Mouse (Mus musculus): ENCODE measurements around the gene Klhl20.
A peak's percentile ranks its signal among the peaks of the same experiment; 100 is the strongest.
"Not testable (repeated sequence)": the region's sequence is repeated elsewhere in the genome, so short reads cannot be mapped to it uniquely, and the experiment has no call there.

Gene Klhl20

GRCm38 (mm10) chr1:161130726-161131664 lies at the start of gene Klhl20:
Klhl20 (minus strand) TSS chr1:161131511.
- peak; percentile 97 for DNase-seq

DNA sequence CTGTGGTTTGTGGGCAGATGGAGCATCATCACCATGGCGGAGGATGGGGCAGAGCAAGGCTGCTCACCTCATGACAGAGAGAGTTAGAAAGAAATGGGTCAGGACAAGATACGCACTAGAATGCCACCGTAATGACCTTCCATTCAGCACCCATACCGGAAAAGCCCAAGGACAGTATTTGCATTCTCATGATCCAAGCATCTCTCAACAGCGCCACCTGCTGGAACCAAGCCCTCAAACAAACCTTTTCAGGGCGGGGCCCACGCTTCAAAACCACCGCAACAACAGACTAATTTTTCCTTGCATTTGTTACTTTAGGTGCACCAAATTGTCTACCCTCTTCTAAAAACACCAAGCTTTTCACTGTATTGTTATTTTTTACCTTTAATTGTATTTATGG lies 49.4 kb upstream of the Klhl20 start:
- DNase-seq: peak; percentile 70

DNA sequence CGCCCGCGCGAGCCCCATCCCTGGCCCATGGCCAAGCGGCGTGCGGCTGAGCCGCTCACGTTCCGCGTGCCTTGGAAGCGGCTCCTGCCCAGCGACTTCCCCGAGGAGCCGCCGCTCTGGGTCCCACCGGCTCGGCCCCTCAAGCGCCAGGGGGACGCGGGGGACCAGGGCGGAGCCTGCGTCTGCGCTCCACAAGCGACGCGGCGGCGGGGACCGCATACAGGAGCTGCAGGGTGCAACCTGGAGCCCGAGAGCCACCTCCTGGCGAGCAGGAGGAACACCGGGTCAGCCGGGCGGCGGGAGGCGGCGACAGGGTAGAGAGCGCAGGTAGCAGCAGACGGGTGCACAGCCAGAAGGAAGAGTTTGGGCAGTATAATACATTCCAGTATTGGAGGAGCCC lies 39.3 kb upstream of the Klhl20 start:
- peak; percentile 85 for DNase-seq

- DNase-seq: no peak
Observed at GRCm38 (mm10) chr1:161160266-161160665, 29.0 kb upstream of the Klhl20 start.

DNA sequence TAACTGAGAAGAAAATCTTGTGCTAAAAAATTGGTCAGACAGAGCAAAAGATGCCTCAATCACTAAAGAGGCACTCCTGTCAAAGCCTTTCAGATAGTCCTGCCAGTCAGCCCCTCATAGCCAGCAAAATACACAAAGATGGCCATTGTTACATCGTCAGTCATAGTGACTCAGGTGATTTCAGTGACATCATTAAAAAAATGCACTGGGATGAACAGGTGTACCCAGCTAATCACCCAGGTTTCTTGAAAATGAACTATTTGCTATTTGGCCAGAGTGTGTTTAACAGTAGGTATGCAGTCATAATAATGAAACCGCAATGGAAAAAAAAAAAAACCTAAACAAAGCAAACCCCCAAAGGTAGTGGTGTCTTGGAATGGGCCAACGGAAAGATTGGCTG lies 27.9 kb upstream of the Klhl20 start, which contains the start of gene Tex50:
Tex50 (minus strand) TSS at position 101 of the 400 bp plus-strand sequence.
- DNase-seq: no peak

DNA sequence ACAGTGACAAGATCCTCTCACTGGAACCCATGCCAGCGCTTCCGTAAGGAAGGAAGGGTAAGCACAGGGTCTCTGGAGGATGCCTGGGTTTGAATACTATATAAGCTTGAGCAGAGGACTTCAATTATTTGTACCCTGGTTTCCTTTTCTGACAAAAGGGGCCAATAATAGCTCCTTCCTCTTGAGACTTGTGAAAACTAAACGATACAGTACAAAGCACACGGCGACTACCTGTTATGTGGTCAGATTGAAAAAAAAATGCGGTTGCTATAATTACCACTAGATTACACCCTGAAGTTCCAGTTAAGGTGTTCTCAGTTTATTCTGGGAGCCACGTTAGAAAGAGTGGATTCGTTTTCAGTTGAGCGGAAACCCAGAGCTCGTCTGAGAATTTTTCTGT lies 25.2 kb upstream of the Klhl20 start:
- no peak for DNase-seq

DNA sequence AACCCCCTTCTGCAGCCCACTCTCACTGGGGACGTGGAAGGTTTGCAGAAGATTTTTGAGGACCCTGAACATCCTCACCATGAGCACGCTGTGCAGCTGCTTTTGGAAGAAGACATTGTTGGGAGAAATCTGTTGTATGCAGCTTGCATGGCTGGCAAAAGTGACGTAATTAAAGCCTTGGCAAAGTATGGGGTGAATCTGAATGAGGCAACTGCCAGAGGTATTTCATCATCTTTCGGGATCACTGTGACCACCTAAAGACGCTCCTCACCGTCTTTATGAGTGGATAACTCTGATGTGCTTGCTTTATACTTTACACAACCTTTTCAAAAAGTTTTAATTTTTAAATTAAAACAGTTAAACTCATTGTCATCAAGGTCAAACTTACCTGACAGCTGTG lies 19.8 kb upstream of the Klhl20 start:
- no peak for DNase-seq

DNA sequence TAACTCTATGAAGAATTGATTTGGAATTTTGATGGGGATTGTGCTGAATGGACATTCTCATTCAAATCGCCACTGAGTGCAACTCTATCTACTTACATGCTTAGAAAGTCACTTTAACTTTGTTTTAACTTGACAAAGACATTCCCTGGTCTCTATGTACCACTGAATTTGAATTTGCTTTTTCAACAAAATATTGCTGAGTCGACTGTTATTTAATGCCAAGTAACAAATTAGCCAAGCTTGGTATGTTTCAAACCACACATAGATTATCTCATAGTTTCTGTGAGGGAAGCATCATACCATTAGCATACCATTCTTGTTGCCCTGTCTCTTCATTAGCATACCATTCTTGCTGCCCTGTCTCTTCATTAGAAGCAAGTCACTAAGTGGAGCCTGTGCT lies 16.6 kb upstream of the Klhl20 start:
- no peak for DNase-seq

DNA sequence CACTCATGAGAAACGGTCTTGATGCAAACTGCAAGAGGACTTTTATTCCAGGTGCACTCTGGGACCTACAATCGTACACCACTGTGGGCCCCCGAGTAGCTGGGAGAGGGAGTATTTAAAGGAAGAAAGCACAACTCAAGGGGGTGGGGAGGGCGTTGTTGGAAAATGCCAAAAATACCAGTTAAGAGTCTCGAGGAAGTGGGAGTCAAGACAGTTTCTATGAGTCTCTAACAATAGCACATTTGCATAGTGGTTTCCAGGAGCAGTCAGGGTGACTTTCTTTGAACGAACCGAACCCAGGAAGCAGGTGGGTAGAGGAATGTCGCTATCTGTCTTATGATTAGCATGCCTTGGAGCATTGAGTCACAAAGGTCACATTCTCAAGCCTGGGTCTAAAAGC lies 14.3 kb upstream of the Klhl20 start:
- not testable (repeated sequence) for DNase-seq

- no peak for DNase-seq
Observed at GRCm38 (mm10) chr1:161143216-161143615, 11.9 kb upstream of the Klhl20 start.

- peak; percentile 68 for DNase-seq
Observed at GRCm38 (mm10) chr1:161142531-161143159, 11.3 kb upstream of the Klhl20 start, which contains the start of gene Ankrd45. Ankrd45 (plus strand) TSS chr1:161142691.

- no peak for DNase-seq
Observed at GRCm38 (mm10) chr1:161140026-161140762, 8.9 kb upstream of the Klhl20 start.

DNA sequence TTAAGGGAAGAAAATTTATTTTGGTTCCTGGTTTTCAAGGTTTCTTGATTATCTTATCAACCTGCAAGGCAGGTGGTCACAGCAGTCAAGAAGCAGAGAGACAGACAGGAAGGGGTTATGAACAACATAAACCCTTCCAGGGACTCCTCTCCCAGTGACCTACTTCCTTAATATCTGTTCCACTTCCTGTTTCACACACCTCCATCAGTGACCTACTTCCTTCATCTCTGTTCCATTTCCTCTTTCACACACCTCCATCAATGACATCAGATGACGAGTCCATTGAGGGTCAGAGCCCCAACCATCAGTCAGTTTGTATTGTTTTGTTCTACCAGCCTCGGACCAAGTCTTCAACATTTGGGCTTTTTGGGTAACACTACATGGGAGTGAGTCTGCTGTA lies 8.2 kb upstream of the Klhl20 start:
- DNase-seq: no peak

- DNase-seq: peak; percentile 59
Observed at GRCm38 (mm10) chr1:161126461-161126860, 4.8 kb downstream of the Klhl20 start.

GRCm38 (mm10) chr1:161122661-161123418 lies 8.5 kb downstream of the Klhl20 start:
- DNase-seq: peak; percentile 39

DNA sequence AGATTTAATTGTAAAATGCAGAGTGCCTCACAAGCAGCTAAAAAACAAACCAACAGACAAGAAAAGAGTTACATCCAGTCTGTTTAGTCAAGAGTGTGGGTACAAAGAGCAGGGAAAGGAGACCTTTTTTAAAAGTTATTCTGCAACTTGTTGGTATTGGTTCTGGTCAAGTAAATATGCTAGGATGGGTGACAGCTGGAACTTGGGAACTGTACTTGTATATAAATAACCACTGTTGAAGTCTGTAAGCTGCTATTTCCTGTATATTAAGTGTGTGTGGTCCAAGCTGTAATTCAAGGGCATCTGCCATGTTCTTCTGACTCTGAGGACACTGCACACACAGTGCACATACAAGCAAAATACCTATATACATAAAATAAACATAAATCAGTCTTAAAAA lies 16.7 kb downstream of the Klhl20 start:
- no peak for DNase-seq

- peak; percentile 36 for DNase-seq
Observed at GRCm38 (mm10) chr1:161109216-161109615, 22.1 kb downstream of the Klhl20 start.

DNA sequence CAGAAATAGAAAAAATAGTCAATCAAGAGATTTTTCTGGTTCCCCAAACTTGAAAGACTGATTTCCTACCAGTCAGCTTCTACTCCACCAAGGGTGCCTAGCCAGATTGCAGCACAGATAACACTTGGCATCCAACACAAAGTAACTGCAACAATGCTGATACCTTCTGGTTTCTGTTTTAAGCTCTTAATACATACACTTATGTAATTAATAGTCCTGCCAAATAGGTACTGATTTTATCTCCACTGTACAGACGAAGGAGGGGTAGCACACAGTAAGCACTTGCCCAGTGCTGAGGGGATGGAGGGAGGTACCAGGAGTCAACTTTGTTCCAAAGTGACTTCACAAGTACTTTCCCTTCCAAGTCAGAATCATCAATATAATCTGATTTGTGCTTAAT lies 27.5 kb downstream of the Klhl20 start:
- DNase-seq: no peak

DNA sequence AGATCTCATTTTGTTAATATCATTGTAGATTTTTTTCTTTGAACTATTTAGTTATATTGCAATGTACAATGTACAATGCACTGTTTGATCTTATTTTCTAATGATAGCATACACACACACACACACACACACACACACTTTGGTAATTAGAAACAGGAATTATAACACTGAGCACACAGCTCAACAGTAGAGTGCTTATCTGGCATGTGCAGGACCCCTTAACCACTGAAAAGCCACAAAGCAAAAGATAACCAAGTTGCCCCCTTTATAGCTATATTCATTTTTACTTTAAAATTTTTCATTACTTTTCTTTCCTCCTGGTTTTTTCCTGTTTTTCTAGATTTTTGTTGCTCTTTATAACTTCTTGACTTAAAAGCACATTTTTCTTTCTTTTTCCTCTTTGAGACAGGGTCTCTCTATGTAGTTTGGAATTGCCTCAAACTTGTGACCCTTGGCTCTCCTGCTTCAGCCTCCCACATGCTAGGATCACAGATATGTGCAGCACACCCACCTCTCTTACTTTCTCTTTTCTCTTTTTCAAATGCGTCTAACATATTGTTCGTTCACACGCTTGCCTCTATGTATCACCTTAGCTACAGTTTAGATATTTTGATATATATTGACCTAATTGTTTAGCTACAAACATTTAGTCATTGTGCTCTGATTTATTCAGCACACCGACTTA lies 31.4 kb downstream of the Klhl20 start:
- DNase-seq: no peak

DNA sequence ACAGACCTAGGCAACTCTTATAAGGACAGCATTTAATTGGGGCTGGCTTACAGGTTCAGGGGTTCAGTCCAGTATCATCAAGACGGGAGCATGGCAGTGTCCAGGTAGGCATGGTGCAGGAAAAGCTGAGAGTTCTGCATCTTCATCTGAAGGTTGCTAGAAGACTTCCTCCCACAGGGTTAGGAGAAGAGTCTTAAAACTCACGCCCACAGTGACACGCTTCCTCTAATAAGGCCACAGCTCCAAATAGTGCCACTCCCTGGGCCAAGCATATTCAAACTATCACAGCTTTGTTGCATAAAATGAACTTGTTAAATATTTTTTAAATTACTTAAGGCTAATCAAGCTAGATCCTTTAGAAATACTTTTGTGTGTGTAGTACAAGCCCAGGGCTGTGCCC lies 54.1 kb downstream of the Klhl20 start:
- DNase-seq: no peak

DNA sequence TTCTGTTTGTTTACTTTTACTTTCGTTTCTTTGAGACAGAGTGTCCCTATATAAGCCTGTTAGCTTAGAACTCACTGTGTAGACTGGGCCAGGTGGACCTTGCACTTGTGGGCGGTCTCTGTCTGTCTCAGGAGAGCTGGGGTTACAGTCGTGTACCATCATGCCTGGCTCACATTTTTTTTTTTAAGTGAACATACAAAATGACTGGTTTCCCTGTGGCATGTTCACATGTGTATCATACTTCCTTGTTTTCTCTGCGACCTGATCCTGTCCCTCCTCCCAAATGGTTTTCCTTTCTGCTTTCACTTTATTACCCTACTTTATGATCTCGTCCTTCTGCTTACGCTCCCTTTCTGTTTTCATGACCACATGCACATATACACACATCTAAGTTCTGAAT lies 55.1 kb downstream of the Klhl20 start:
- peak; percentile 57 for DNase-seq

DNA sequence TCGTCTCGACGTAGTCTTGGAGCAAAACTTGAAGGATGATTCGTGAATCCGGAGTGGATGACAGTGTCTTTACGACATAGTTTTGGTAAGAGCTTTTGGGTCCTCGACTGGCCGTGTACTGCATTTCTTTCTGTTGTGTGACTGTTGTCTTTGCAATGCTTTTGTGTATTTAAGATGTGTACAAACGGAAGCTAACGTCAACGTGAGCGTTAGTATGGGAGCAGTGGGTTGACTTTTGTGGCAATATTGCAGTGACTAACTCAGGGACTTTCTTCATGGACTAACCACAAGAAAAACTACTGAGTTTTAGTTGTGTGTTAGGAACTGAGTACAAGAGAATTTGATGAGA lies 60.1 kb downstream of the Klhl20 start:
- DNase-seq: no peak
